Mouse (Mus musculus): Measurements from ENCODE around the gene Tmprss7. TPM values are rescaled to one million over a fixed set of nuclear protein-coding genes. Genes with fewer than 3 reads are reported as not detected.
A peak's percentile ranks its signal among the peaks of the same experiment; 100 is the strongest.

The Tmprss7 gene
- total RNA-seq, 2 experiments from 2014 or later: not detected

- DNase-seq: no peak
- no peak overlapping the region for H3K4me3 ChIP-seq
- H3K27ac ChIP-seq: no peak overlapping the region
- intact Hi-C loops (cut with DNase I): no loop called here
- no peak for TF ChIP-seq CTCF (IDR thresholded peaks at IDR 0.05)
Measured at GRCm38 (mm10) chr16:45641301-45641700, 52.2 kb downstream of the Tmprss7 start.

- no peak overlapping the region for H3K27ac ChIP-seq
- no peak overlapping the region for H3K4me3 ChIP-seq
- no peak for DNase-seq
- TF ChIP-seq CTCF (IDR thresholded peaks at IDR 0.05): no peak
- intact Hi-C loops (cut with DNase I): no loop called here
Measured at GRCm38 (mm10) chr16:45640070-45640762, 53.2 kb downstream of the Tmprss7 start.

- intact Hi-C loops (cut with DNase I): no loop called here
- no peak overlapping the region for H3K27ac ChIP-seq
- no peak for DNase-seq
- TF ChIP-seq CTCF (IDR thresholded peaks at IDR 0.05): no peak
- no peak overlapping the region for H3K4me3 ChIP-seq
Measured at GRCm38 (mm10) chr16:45635826-45636225, 57.6 kb downstream of the Tmprss7 start.

- intact Hi-C loops (cut with DNase I): no loop called here
- TF ChIP-seq CTCF (IDR thresholded peaks at IDR 0.05): no peak
Measured at GRCm38 (mm10) chr16:45632420-45632819, 61.0 kb downstream of the Tmprss7 start.

GRCm38 (mm10) chr16:45630347-45630960 is 63.0 kb downstream of the Tmprss7 start:
- Histone ChIP-seq H3K27ac (no peak overlapping the region), H3K4me3 (no peak overlapping the region)
- peak; percentile 54 for DNase-seq
- peak; percentile 92 for TF ChIP-seq CTCF (IDR thresholded peaks at IDR 0.05)
- intact Hi-C loops (cut with DNase I): loop anchor here (1.0 kb wide), 1 partner anchor 47 kb away; no protein-coding TSS in a partner anchor

More at GRCm38 (mm10) chr16:45632420-45632819, 61.0 kb downstream of the Tmprss7 start:
- no peak for DNase-seq
- H3K27ac ChIP-seq: no peak overlapping the region
- H3K4me3 ChIP-seq: no peak overlapping the region

GRCm38 (mm10) chr16:45629497-45630105 is 63.9 kb downstream of the Tmprss7 start:
- intact Hi-C loops (cut with DNase I): loop anchor here (1.0 kb wide), 1 partner anchor 46 kb away; no protein-coding TSS in a partner anchor
- no peak for DNase-seq
- H3K27ac ChIP-seq: no peak overlapping the region
- no peak overlapping the region for H3K4me3 ChIP-seq
- TF ChIP-seq CTCF (IDR thresholded peaks at IDR 0.05): no peak

GRCm38 (mm10) chr16:45625342-45625741 is 68.1 kb downstream of the Tmprss7 start:
- TF ChIP-seq CTCF (IDR thresholded peaks at IDR 0.05): no peak
- intact Hi-C loops (cut with DNase I): no loop called here
- no peak for DNase-seq
- no peak overlapping the region for H3K27ac ChIP-seq
- no peak overlapping the region for H3K4me3 ChIP-seq

GRCm38 (mm10) chr16:45624791-45625190 is 68.7 kb downstream of the Tmprss7 start:
- Histone ChIP-seq H3K4me3 (no peak overlapping the region), H3K27ac (no peak overlapping the region)
- no peak for DNase-seq
- no peak for TF ChIP-seq CTCF (IDR thresholded peaks at IDR 0.05)
- intact Hi-C loops (cut with DNase I): no loop called here

GRCm38 (mm10) chr16:45623230-45623629 is 70.2 kb downstream of the Tmprss7 start:
- no peak for TF ChIP-seq CTCF (IDR thresholded peaks at IDR 0.05)
- no peak for DNase-seq
- Histone ChIP-seq H3K4me3 (no peak overlapping the region), H3K27ac (no peak overlapping the region)
- intact Hi-C loops (cut with DNase I): no loop called here

- TF ChIP-seq CTCF (IDR thresholded peaks at IDR 0.05): no peak
- H3K4me3 ChIP-seq: no peak overlapping the region
- H3K27ac ChIP-seq: no peak overlapping the region
- DNase-seq: no peak
- intact Hi-C loops (cut with DNase I): no loop called here
Measured at GRCm38 (mm10) chr16:45619751-45620375, 73.6 kb downstream of the Tmprss7 start.

GRCm38 (mm10) chr16:45615944-45616343 is 77.5 kb downstream of the Tmprss7 start:
- no peak for DNase-seq
- intact Hi-C loops (cut with DNase I): no loop called here
- TF ChIP-seq CTCF (IDR thresholded peaks at IDR 0.05): no peak
- Histone ChIP-seq H3K4me3 (no peak overlapping the region), H3K27ac (no peak overlapping the region)

GRCm38 (mm10) chr16:45613247-45613646 is 80.2 kb downstream of the Tmprss7 start:
- DNase-seq: no peak
- Histone ChIP-seq H3K4me3 (no peak overlapping the region), H3K27ac (no peak overlapping the region)
- intact Hi-C loops (cut with DNase I): no loop called here
- no peak for TF ChIP-seq CTCF (IDR thresholded peaks at IDR 0.05)

GRCm38 (mm10) chr16:45610267-45610666 is 83.2 kb downstream of the Tmprss7 start, which contains the start of gene Gcsam:
Gene Gcsam (plus strand): TSS chr16:45610380.
- TF ChIP-seq CTCF (IDR thresholded peaks at IDR 0.05): no peak
- H3K27ac ChIP-seq: peak within 1 kb of the TSS; percentile 59; the same call in 1 of the 2 replicates
- intact Hi-C loops (cut with DNase I): no loop called here
- no peak for DNase-seq
- H3K4me3 ChIP-seq: no peak within 1 kb of the TSS

Measured in gastrocnemius, adult 2 months (tissue).